Mouse (Mus musculus): ENCODE measurements around the gene Zfx. TPM values are rescaled to one million over a fixed set of nuclear protein-coding genes. Genes with fewer than 3 reads are reported as not detected.
A peak's percentile ranks its signal among the peaks of the same experiment; 100 is the strongest.

The Zfx gene
- polyA plus RNA-seq, 1 experiment, result 30.5 TPM

DNA sequence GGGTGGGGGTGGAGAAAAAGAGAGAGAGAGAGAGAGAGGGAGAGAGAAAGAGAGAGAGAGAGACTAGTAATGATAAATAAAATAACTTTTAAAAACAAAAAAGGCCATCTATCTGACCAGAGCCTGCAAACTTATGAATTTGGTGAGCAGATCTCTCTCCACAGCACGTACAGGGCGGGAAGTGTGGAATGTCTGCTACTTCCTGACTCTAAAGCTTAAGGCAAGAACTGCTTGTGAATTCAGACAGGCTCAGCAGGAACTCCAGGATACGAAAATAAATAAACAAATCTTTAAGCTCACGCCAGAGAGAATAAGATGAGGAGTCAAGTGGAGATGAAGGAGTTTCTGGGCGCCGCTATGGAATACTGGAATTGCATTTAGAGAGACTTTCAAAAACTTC, 64.8 kb downstream of the Zfx start:
- no peak for TF ChIP-seq CTCF (IDR thresholded peaks at IDR 0.05; ENCODE audit: low read depth, low read length)
- TF ChIP-seq EP300 (IDR thresholded peaks at IDR 0.05; ENCODE audit: insufficient read depth, low read depth, low read length), result no peak
- TF ChIP-seq POLR2A (IDR thresholded peaks at IDR 0.05; ENCODE audit: insufficient read depth, low read length), result no peak
- H3K4me3 ChIP-seq (ENCODE audit: low read depth, low read length), result no peak overlapping the region
- H3K27ac ChIP-seq (ENCODE audit: insufficient read depth, low read length), result no peak overlapping the region
- no peaks in the 10 kb centered on the region for H3K9me3 ChIP-seq (replicated peaks; ENCODE audit: control insufficient read depth, insufficient read depth, low read length, poor library complexity, severe bottlenecking)
- no peaks in the 10 kb centered on the region for H3K27me3 ChIP-seq (ENCODE audit: control insufficient read depth, insufficient read depth, low read length, poor library complexity, severe bottlenecking)
- no peaks in the 10 kb centered on the region for H3K4me1 ChIP-seq (ENCODE audit: control insufficient read depth, insufficient read depth, low read length)
- H3K36me3 ChIP-seq (ENCODE audit: control insufficient read depth, insufficient read depth, low read length, poor library complexity, severe bottlenecking), result no peaks in the 10 kb centered on the region
- H3K9ac ChIP-seq (ENCODE audit: low read depth, poor library complexity, severe bottlenecking), result no peak overlapping the region

DNA sequence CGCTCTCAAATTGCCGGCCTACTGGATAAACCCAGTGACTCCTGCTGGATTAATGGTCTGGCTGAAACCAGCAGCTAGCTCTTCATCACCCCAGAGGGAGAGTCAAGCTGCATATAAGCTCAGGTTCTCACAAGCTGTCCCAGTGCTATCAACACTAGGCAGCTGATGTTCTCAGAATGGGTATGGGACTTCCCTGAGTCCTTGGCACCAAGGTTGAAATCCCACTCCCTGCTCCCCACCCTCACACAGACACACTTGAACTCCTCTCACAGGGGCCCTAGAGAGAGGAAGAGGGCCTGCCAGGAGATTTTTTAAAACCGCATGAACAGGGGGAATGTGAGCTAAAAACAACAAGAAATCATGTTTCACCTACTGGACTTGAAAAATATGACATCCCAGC, 74.5 kb downstream of the Zfx start:
- TF ChIP-seq EP300 (IDR thresholded peaks at IDR 0.05; ENCODE audit: insufficient read depth, low read depth, low read length) (no peak), CTCF (IDR thresholded peaks at IDR 0.05; ENCODE audit: low read depth, low read length) (no peak), POLR2A (IDR thresholded peaks at IDR 0.05; ENCODE audit: insufficient read depth, low read length) (no peak)
- H3K27me3 ChIP-seq (ENCODE audit: control insufficient read depth, insufficient read depth, low read length, poor library complexity, severe bottlenecking), result no peaks in the 10 kb centered on the region
- H3K9me3 ChIP-seq (replicated peaks; ENCODE audit: control insufficient read depth, insufficient read depth, low read length, poor library complexity, severe bottlenecking), result no peaks in the 10 kb centered on the region
- no peaks in the 10 kb centered on the region for H3K36me3 ChIP-seq (ENCODE audit: control insufficient read depth, insufficient read depth, low read length, poor library complexity, severe bottlenecking)
- H3K9ac ChIP-seq (ENCODE audit: low read depth, poor library complexity, severe bottlenecking), result no peak overlapping the region
- no peak overlapping the region for H3K27ac ChIP-seq (ENCODE audit: insufficient read depth, low read length)
- no peak overlapping the region for H3K4me3 ChIP-seq (ENCODE audit: low read depth, low read length)
- no peaks in the 10 kb centered on the region for H3K4me1 ChIP-seq (ENCODE audit: control insufficient read depth, insufficient read depth, low read length)

DNA sequence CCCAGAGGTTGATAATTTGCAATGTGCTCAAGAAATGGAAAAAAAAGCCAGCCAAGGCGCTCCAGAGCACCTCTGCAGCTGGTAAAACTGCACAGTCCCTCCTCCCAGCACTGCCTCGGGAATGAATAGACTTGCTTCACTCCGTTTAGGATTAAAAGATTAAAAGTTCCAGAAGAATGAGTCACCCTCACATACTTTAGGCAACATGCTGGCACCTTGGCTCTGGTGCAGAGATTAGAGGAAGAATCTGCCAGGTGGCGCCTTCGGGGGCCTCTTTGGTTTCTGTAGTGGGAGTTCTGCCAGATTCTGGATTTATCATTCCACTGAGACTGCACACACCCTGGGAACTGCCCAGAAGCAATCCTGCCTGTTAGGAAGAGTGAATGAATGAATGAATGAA, 75.5 kb downstream of the Zfx start:
- no peak overlapping the region for H3K27ac ChIP-seq (ENCODE audit: insufficient read depth, low read length)
- H3K4me3 ChIP-seq (ENCODE audit: low read depth, low read length), result no peak overlapping the region
- H3K27me3 ChIP-seq (ENCODE audit: control insufficient read depth, insufficient read depth, low read length, poor library complexity, severe bottlenecking), result no peaks in the 10 kb centered on the region
- no peaks in the 10 kb centered on the region for H3K4me1 ChIP-seq (ENCODE audit: control insufficient read depth, insufficient read depth, low read length)
- H3K36me3 ChIP-seq (ENCODE audit: control insufficient read depth, insufficient read depth, low read length, poor library complexity, severe bottlenecking), result no peaks in the 10 kb centered on the region
- no peaks in the 10 kb centered on the region for H3K9me3 ChIP-seq (replicated peaks; ENCODE audit: control insufficient read depth, insufficient read depth, low read length, poor library complexity, severe bottlenecking)
- no peak for TF ChIP-seq EP300 (IDR thresholded peaks at IDR 0.05; ENCODE audit: insufficient read depth, low read depth, low read length)
- TF ChIP-seq CTCF (IDR thresholded peaks at IDR 0.05; ENCODE audit: low read depth, low read length), result no peak
- no peak for TF ChIP-seq POLR2A (IDR thresholded peaks at IDR 0.05; ENCODE audit: insufficient read depth, low read length)
- no peak overlapping the region for H3K9ac ChIP-seq (ENCODE audit: low read depth, poor library complexity, severe bottlenecking)

- Histone ChIP-seq H3K36me3 (ENCODE audit: control insufficient read depth, insufficient read depth, low read length, poor library complexity, severe bottlenecking) (no peaks in the 10 kb centered on the region), H3K9me3 (replicated peaks; ENCODE audit: control insufficient read depth, insufficient read depth, low read length, poor library complexity, severe bottlenecking) (no peaks in the 10 kb centered on the region), H3K4me1 (ENCODE audit: control insufficient read depth, insufficient read depth, low read length) (no peaks in the 10 kb centered on the region), H3K27ac (ENCODE audit: insufficient read depth, low read length) (no peak overlapping the region), H3K4me3 (ENCODE audit: low read depth, low read length) (no peak overlapping the region), H3K27me3 (ENCODE audit: control insufficient read depth, insufficient read depth, low read length, poor library complexity, severe bottlenecking) (no peaks in the 10 kb centered on the region), H3K9ac (ENCODE audit: low read depth, poor library complexity, severe bottlenecking) (no peak overlapping the region)
- TF ChIP-seq EP300 (IDR thresholded peaks at IDR 0.05; ENCODE audit: insufficient read depth, low read depth, low read length) (no peak), POLR2A (IDR thresholded peaks at IDR 0.05; ENCODE audit: insufficient read depth, low read length) (no peak), CTCF (IDR thresholded peaks at IDR 0.05; ENCODE audit: low read depth, low read length) (no peak)
Observed at GRCm38 (mm10) chrX:94047381-94047780, 76.1 kb downstream of the Zfx start.

DNA sequence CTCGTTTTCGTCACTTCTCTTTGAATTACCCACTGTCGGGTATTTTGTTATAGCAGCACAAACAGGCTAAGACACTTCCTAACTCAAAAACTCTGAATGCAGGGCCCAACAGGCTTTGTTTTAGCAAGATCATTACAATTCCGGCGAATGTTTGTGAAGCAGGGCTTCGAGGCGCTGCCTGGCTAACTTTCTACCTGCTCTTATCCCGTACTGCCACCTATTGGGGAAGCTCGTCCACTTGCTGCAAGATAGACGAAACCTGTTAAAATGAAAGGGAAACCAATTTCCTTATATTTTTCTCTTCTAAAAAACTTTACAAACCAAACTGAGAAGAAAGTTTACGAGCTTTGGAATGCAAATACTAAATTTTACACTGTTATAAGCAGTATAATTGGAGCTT, 90.6 kb downstream of the Zfx start:
- H3K9ac ChIP-seq (ENCODE audit: low read depth, poor library complexity, severe bottlenecking), result no peak overlapping the region
- H3K4me1 ChIP-seq (ENCODE audit: control insufficient read depth, insufficient read depth, low read length), result no peaks in the 10 kb centered on the region
- no peaks in the 10 kb centered on the region for H3K9me3 ChIP-seq (replicated peaks; ENCODE audit: control insufficient read depth, insufficient read depth, low read length, poor library complexity, severe bottlenecking)
- H3K27ac ChIP-seq (ENCODE audit: insufficient read depth, low read length), result no peak overlapping the region
- peak; percentile 61 for TF ChIP-seq CTCF (IDR thresholded peaks at IDR 0.05; ENCODE audit: low read depth, low read length)
- no peak for TF ChIP-seq EP300 (IDR thresholded peaks at IDR 0.05; ENCODE audit: insufficient read depth, low read depth, low read length)
- H3K36me3 ChIP-seq (ENCODE audit: control insufficient read depth, insufficient read depth, low read length, poor library complexity, severe bottlenecking), result no peaks in the 10 kb centered on the region
- H3K4me3 ChIP-seq (ENCODE audit: low read depth, low read length), result no peak overlapping the region
- H3K27me3 ChIP-seq (ENCODE audit: control insufficient read depth, insufficient read depth, low read length, poor library complexity, severe bottlenecking), result no peaks in the 10 kb centered on the region

GRCm38 (mm10) chrX:94030081-94030480, 93.4 kb downstream of the Zfx start:
- Histone ChIP-seq H3K36me3 (ENCODE audit: control insufficient read depth, insufficient read depth, low read length, poor library complexity, severe bottlenecking) (no peaks in the 10 kb centered on the region), H3K9ac (ENCODE audit: low read depth, poor library complexity, severe bottlenecking) (no peak overlapping the region), H3K27me3 (ENCODE audit: control insufficient read depth, insufficient read depth, low read length, poor library complexity, severe bottlenecking) (no peaks in the 10 kb centered on the region), H3K27ac (ENCODE audit: insufficient read depth, low read length) (no peak overlapping the region), H3K4me3 (ENCODE audit: low read depth, low read length) (no peak overlapping the region), H3K9me3 (replicated peaks; ENCODE audit: control insufficient read depth, insufficient read depth, low read length, poor library complexity, severe bottlenecking) (no peaks in the 10 kb centered on the region), H3K4me1 (ENCODE audit: control insufficient read depth, insufficient read depth, low read length) (no peaks in the 10 kb centered on the region)
- TF ChIP-seq EP300 (IDR thresholded peaks at IDR 0.05; ENCODE audit: insufficient read depth, low read depth, low read length), result no peak
- no peak for TF ChIP-seq POLR2A (IDR thresholded peaks at IDR 0.05; ENCODE audit: insufficient read depth, low read length)
- TF ChIP-seq CTCF (IDR thresholded peaks at IDR 0.05; ENCODE audit: low read depth, low read length), result no peak

Other genes starting within 250 kb of the Zfx start
- gene AU015836, start 155.0 kb downstream of the Zfx start, polyA plus RNA-seq (2011; ENCODE audit: insufficient read depth, insufficient read length, low read depth, missing spikeins), result 189 and 191 TPM in 2 replicates
- gene Eif2s3x, start 89.2 kb upstream of the Zfx start, polyA plus RNA-seq (2011; ENCODE audit: insufficient read depth, insufficient read length, low read depth, missing spikeins), result 273 and 285 TPM in 2 replicates
- 11.7 and 12.1 TPM in 2 replicates for gene Klhl15, start 110.9 kb upstream of the Zfx start, polyA plus RNA-seq (2011; ENCODE audit: insufficient read depth, insufficient read length, low read depth, missing spikeins)
- not detected in 2 replicates for gene Fam90a1b, start 243.1 kb upstream of the Zfx start, polyA plus RNA-seq (2011; ENCODE audit: insufficient read depth, insufficient read length, low read depth, missing spikeins)
- 36.4 and 38.0 TPM in 2 replicates for gene Apoo, start 243.4 kb upstream of the Zfx start, polyA plus RNA-seq (2011; ENCODE audit: insufficient read depth, insufficient read length, low read depth, missing spikeins)

All from ES-Bruce4 (cell line).